Mouse (Mus musculus) lung, adult 2 months (tissue): Measurements from ENCODE around the gene Tmem167. TPM values are rescaled to one million over a fixed set of nuclear protein-coding genes. Genes with fewer than 3 reads are reported as not detected.
A peak's percentile ranks its signal among the peaks of the same experiment; 100 is the strongest.
"Not testable (repeated sequence)": the region's sequence is repeated elsewhere in the genome, so short reads cannot be mapped to it uniquely, and the experiment has no call there.

ENCODE experiments used
- DNase-seq: peaks from one replicate; pipeline ENCODE4 v3.0.0; 2022
- H3K4me1 ChIP-seq: fragments of 200-500 bp; 2 replicates; pipeline ENCODE4 v1.6.1; 2011; ENCODE audit warnings: low read length; ENCODE audit not compliant: control insufficient read depth, insufficient read depth
- H3K4me3 ChIP-seq: fragments of 200-500 bp; replicated peaks from 2 replicates; pipeline ENCODE3; 2011; ENCODE audit warnings: low read depth, mild to moderate bottlenecking, control low read depth, low read length; ENCODE audit errors: extremely low read depth
- CTCF ChIP-seq: fragments of 200-500 bp; IDR thresholded peaks from 2 replicates; pipeline ENCODE4 v1.5.1; 2011; ENCODE audit warnings: mild to moderate bottlenecking, low read length, control low read depth; ENCODE audit not compliant: insufficient read depth
- POLR2A ChIP-seq: fragments of 200-500 bp; IDR thresholded peaks from 2 replicates; pipeline ENCODE4 v1.6.1; 2011; ENCODE audit warnings: low read depth, mild to moderate bottlenecking, control low read depth, low read length, borderline replicate concordance; ENCODE audit errors: extremely low read depth
- WGBS: fragments of 180-500 bp; shearing (Covaris S2); methylation state at CpG from one replicate; pipeline ENCODE4 v1.1.7; 2018; 5-methylcytosine and 5-hydroxymethylcytosine counted together
- polyA plus RNA-seq: library from polyadenylated mRNA; depleted of rRNA; stranded (reverse); fragments of >200 nt; gene quantifications from 2 replicates; pipeline ENCODE4 v1.2.3, GENCODE M21; 2012; rRNA removed

Gene Tmem167
- 1.9 and 2.9 TPM in 2 replicates for polyA plus RNA-seq

- peak within 1 kb of the TSS; percentile 76 for H3K4me3 ChIP-seq
- H3K4me1 ChIP-seq: no peaks in the 10 kb centered on the region; the same call in none of the 2 replicates
- peak; percentile 95 for DNase-seq
- no peak for TF ChIP-seq CTCF
- peak; percentile 58; the same call in 1 of the 2 replicates for TF ChIP-seq POLR2A
- WGBS: 1% methylated on average over 41 of the region's 41 CpGs
These were observed at the start of gene Tmem167, which contains the start of gene Xrcc4 for GRCm38 (mm10) chr13:90088962-90089824. Gene Tmem167 (plus strand): TSS chr13:90089123. Gene Xrcc4 (minus strand): TSS chr13:90089608.

- WGBS: 52% methylated on average over 2 of the region's 2 CpGs
- DNase-seq: no peak
- Histone ChIP-seq H3K4me1 (no peaks in the 10 kb centered on the region; the same call in 1 of the 2 replicates), H3K4me3 (no peak overlapping the region)
- TF ChIP-seq POLR2A: no peak
- no peak for TF ChIP-seq CTCF
These were observed 49.3 kb upstream of the Tmem167 start for GRCm38 (mm10) chr13:90039613-90040012.

- WGBS: 68% methylated on average over 6 of the region's 6 CpGs
- H3K4me3 ChIP-seq: no peak overlapping the region
- H3K4me1 ChIP-seq: no peaks in the 10 kb centered on the region
- DNase-seq: no peak
- no peak for TF ChIP-seq POLR2A
- TF ChIP-seq CTCF: no peak
These were observed 37.2 kb upstream of the Tmem167 start for GRCm38 (mm10) chr13:90051735-90052134.

- Histone ChIP-seq H3K4me3 (no peak overlapping the region), H3K4me1 (no peaks in the 10 kb centered on the region)
- no peak for DNase-seq
- 75% methylated on average over 3 of the region's 3 CpGs for WGBS
- TF ChIP-seq CTCF: no peak
- no peak for TF ChIP-seq POLR2A
These were observed 36.5 kb upstream of the Tmem167 start for GRCm38 (mm10) chr13:90052408-90052807.

GRCm38 (mm10) chr13:90061877-90062276 is 27.0 kb upstream of the Tmem167 start:
- TF ChIP-seq POLR2A (no peak), CTCF (no peak)
- 78% methylated on average over 1 of the region's 1 CpGs for WGBS
- Histone ChIP-seq H3K4me3 (no peak overlapping the region), H3K4me1 (no peaks in the 10 kb centered on the region)
- DNase-seq: no peak

GRCm38 (mm10) chr13:90089825-90090183 is 881 bp downstream of the Tmem167 start:
- DNase-seq: no peak
- under 1% methylated on average over 27 of the region's 27 CpGs for WGBS
- TF ChIP-seq POLR2A (no peak), CTCF (no peak)
- Histone ChIP-seq H3K4me3 (peak overlapping the region; percentile 76), H3K4me1 (no peaks in the 10 kb centered on the region; the same call in none of the 2 replicates)

- TF ChIP-seq POLR2A (no peak), CTCF (no peak)
- H3K4me1 ChIP-seq: no peaks in the 10 kb centered on the region
- no peak overlapping the region for H3K4me3 ChIP-seq
- no peak for DNase-seq
These were observed 12.6 kb downstream of the Tmem167 start for GRCm38 (mm10) chr13:90101514-90101913.

GRCm38 (mm10) chr13:90106139-90106538 is 17.2 kb downstream of the Tmem167 start:
- H3K4me3 ChIP-seq: no peak overlapping the region
- TF ChIP-seq CTCF: no peak
- TF ChIP-seq POLR2A: no peak
- WGBS: 94% methylated on average over 7 of the region's 7 CpGs
- no peak for DNase-seq
- H3K4me1 ChIP-seq: no peaks in the 10 kb centered on the region

GRCm38 (mm10) chr13:90108746-90109145 is 19.8 kb downstream of the Tmem167 start:
- not testable (repeated sequence) for H3K4me1 ChIP-seq, DNase-seq, H3K4me3 ChIP-seq
- WGBS: 92% methylated on average over 5 of the region's 5 CpGs

GRCm38 (mm10) chr13:90111681-90112080 is 22.8 kb downstream of the Tmem167 start:
- WGBS: 73% methylated on average over 1 of the region's 1 CpGs
- TF ChIP-seq CTCF: no peak
- TF ChIP-seq POLR2A: no peak
- no peak overlapping the region for H3K4me3 ChIP-seq
- no peak for DNase-seq
- H3K4me1 ChIP-seq: no peaks in the 10 kb centered on the region
